Mouse (Mus musculus) C2C12 (cell line): ENCODE measurements at regions not wholly inside any gene's neighbourhood (a gene's known extent, or its start where the extent isn't known, plus 50 kb on each side); places are given as distances from the start of the nearest gene placed in this dataset.

Experiments
- H3K27me3 ChIP-seq: one replicate; pipeline ENCODE4 v1.6.1; 2011; ENCODE audit not compliant: control insufficient read depth, insufficient read depth, insufficient read length
- H3K36me3 ChIP-seq: one replicate; pipeline ENCODE4 v1.6.1; 2011; ENCODE audit not compliant: control insufficient read depth, insufficient read depth
- H3K4me3 ChIP-seq: one replicate; pipeline ENCODE4 v1.5.1; 2011; ENCODE audit warnings: mild to moderate bottlenecking, control low read depth; ENCODE audit not compliant: poor library complexity, insufficient read depth, severe bottlenecking
- H3K79me2 ChIP-seq: one replicate; pipeline ENCODE4 v1.6.1; 2011; ENCODE audit not compliant: control insufficient read depth, insufficient read depth
- H3K79me3 ChIP-seq: one replicate; pipeline ENCODE4 v1.6.1; 2011; ENCODE audit warnings: low read depth, control low read depth
- H3ac ChIP-seq: one replicate; pipeline ENCODE3; 2011; ENCODE audit warnings: low read depth; ENCODE audit not compliant: control insufficient read depth, insufficient read length
- CEBPB ChIP-seq: IDR thresholded peaks from one replicate; pipeline ENCODE4 v1.6.1; 2011; ENCODE audit warnings: low read depth, mild to moderate bottlenecking, control low read depth, moderate library complexity
- CTCF ChIP-seq: IDR thresholded peaks from one replicate; pipeline ENCODE4 v1.5.1; 2011; ENCODE audit not compliant: control insufficient read depth, insufficient read depth, insufficient read length
- FOSL1 ChIP-seq: IDR thresholded peaks from one replicate; pipeline ENCODE4 v1.8.0; 2011; ENCODE audit warnings: mild to moderate bottlenecking, low read length; ENCODE audit not compliant: poor library complexity, insufficient read depth, severe bottlenecking
- MAX ChIP-seq: IDR thresholded peaks from one replicate; pipeline ENCODE4 v1.6.1; 2011; ENCODE audit warnings: mild to moderate bottlenecking, control low read depth
- MYOD1 ChIP-seq: IDR thresholded peaks from one replicate; pipeline ENCODE4 v1.6.1; 2011; ENCODE audit warnings: low read depth; ENCODE audit not compliant: control insufficient read depth, insufficient read length
- MYOG ChIP-seq: IDR thresholded peaks from one replicate; pipeline ENCODE4 v1.6.1; 2011; ENCODE audit not compliant: control insufficient read depth, insufficient read length; ENCODE audit errors: extremely low read depth
- USF1 ChIP-seq: IDR thresholded peaks from one replicate; pipeline ENCODE4 v1.6.1; 2011; ENCODE audit warnings: low read depth, mild to moderate bottlenecking, control low read depth, moderate library complexity

DNA sequence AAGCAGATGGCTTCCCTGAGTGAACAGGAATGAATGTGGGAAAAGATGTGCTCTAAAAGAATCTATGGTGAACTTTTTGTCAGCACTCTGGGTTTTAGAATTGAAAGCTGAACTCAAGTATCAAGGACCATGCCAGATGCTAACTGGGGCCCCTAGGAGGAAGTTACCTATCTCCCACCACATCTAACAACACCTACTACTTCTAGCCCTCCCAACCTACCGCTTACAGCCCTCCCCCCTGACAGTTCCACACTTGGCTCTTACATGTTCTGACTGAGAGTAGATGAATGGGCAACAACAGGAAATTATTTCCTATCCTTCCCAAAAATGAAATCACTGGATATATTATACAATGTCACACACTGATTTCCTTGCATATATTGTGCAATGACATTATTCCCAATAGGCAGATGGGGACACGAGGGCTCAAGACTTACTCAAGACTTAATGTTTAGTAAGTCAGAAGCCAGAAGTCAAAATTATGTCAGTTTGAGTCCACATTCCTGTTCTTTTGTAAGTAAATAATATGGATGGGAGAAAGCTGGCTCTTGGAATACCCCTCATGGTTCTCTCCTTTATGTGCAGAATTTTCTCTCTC lies 506.1 kb upstream of the A1bg start:
- Histone ChIP-seq H3K79me3 (no peaks in the 10 kb centered on the region), H3K79me2 (no peaks in the 10 kb centered on the region), H3K4me3 (no peak overlapping the region), H3K27me3 (no peaks in the 10 kb centered on the region), H3ac (no peak overlapping the region), H3K36me3 (no peaks in the 10 kb centered on the region)
- TF ChIP-seq FOSL1 (no peak), MYOG (no peak), CTCF (no peak), USF1 (no peak), CEBPB (no peak), MYOD1 (no peak), MAX (no peak)

DNA sequence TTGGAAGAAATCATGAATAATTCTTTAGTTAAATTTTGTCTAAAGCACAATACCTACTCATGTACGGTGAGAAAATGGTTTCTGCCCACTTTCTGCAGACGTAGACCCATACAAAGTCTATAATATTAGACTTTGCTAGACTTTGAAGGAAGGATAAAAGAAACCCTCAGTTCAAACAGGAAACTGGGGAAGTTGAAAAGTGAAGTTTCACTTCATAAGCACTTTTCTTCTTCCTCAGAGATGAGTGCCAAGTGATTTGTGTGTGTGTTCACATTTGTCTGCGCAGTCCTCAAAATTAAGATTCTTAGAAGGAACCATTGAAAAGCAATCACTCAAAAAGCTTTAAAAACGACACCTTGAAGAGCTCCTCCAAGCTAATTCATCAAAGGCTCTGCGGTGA lies 500.2 kb upstream of the A1bg start:
- Histone ChIP-seq H3K79me3 (no peaks in the 10 kb centered on the region), H3K4me3 (no peak overlapping the region), H3K27me3 (no peaks in the 10 kb centered on the region), H3K36me3 (no peaks in the 10 kb centered on the region), H3K79me2 (no peaks in the 10 kb centered on the region), H3ac (no peak overlapping the region)
- TF ChIP-seq MYOD1 = no peak
- no peak for TF ChIP-seq MAX
- no peak for TF ChIP-seq MYOG
- no peak for TF ChIP-seq USF1

DNA sequence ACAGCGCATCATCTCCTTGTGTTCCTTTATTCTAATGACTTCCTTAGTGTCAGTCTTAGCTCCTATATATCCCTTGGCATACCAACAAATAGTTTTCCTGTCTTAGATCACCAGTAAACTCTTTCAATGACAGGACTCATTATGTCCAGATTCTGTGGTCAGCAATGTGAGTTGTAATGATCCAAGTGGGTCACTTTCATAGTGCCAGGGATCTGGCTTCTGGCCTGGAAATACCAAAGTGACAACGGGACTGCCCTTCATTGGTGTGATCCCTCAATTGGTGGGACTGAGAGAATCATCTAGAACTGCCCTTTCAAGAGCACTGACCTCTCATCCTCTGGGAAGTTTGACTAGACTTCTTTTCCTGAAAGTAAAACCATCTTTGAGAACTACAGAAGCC lies 494.7 kb upstream of the A1bg start:
- TF ChIP-seq MYOG (no peak), FOSL1 (no peak), CTCF (no peak), MYOD1 (no peak)
- H3K27me3 ChIP-seq = no peaks in the 10 kb centered on the region
- H3K79me2 ChIP-seq = no peaks in the 10 kb centered on the region
- no peak overlapping the region for H3K4me3 ChIP-seq
- H3ac ChIP-seq = no peak overlapping the region
- no peaks in the 10 kb centered on the region for H3K79me3 ChIP-seq
- no peaks in the 10 kb centered on the region for H3K36me3 ChIP-seq

DNA sequence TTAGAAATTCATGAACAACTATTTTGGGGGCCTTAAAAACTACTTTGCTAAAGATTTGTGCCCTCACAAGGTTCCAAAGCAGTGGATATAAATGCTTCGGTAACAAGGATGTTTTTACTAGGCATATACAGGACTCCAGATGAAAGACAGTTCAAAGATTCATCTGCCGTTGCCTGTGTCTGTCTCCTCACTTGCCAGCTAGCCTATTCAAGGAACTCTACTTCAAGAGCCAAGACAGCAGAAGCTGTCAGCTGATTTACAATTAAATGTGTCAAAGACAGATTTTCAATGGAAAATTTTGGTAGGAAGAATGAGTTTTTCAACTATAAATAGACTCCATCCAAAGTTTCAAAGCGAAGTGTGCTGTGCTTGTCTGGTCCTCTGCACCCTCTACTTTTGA lies 494.0 kb upstream of the A1bg start:
- H3ac ChIP-seq = no peak overlapping the region
- H3K4me3 ChIP-seq = no peak overlapping the region
- no peaks in the 10 kb centered on the region for H3K36me3 ChIP-seq
- no peaks in the 10 kb centered on the region for H3K79me2 ChIP-seq
- TF ChIP-seq MAX = no peak
- TF ChIP-seq FOSL1 = no peak
- TF ChIP-seq MYOG = no peak
- TF ChIP-seq MYOD1 = no peak
- no peak for TF ChIP-seq CTCF
- TF ChIP-seq CEBPB = no peak
- no peak for TF ChIP-seq USF1
- no peaks in the 10 kb centered on the region for H3K27me3 ChIP-seq
- H3K79me3 ChIP-seq = no peaks in the 10 kb centered on the region

DNA sequence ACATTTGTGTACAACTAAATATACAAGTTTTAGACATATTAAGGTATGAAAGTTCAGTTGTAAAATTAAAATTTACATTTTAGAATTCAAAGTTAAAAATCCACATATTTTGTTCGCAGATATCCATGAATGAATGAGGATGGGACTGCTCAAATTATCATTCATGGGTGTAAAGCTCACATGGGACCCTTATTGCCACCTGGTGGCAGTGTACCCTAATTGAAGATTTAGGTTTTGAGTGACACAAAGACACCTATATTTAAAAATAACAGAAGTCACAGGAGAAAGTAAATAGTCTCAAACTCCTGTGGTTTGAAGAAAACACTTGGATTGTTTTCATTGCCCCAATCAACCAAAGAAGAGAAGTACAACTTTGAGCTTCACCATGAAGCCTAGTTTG lies 492.8 kb upstream of the A1bg start:
- Histone ChIP-seq H3K4me3 (no peak overlapping the region), H3K27me3 (no peaks in the 10 kb centered on the region), H3K36me3 (no peaks in the 10 kb centered on the region), H3K79me2 (no peaks in the 10 kb centered on the region), H3ac (no peak overlapping the region), H3K79me3 (no peaks in the 10 kb centered on the region)
- no peak for TF ChIP-seq MYOG
- TF ChIP-seq CEBPB = no peak
- TF ChIP-seq FOSL1 = no peak
- TF ChIP-seq MYOD1 = no peak
- no peak for TF ChIP-seq MAX
- no peak for TF ChIP-seq CTCF
- no peak for TF ChIP-seq USF1

DNA sequence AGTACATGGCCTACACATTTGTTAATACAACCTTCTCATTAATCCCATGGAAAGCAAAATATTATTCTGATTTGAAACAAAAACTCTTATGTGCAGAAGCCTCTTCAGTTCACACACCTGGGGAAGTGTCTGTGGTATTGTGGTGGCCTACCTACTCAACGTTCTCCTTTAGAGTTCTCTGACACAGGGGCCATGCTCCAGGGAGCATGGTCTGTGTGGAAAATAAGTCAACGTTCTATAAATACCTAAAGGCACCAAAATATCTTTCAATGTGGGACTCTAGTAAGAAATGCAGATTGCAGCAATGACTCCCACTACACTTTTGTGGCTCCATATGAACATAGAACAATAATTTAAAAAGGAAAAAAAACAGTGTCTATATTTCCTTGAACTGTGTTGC lies 489.0 kb upstream of the A1bg start:
- no peaks in the 10 kb centered on the region for H3K36me3 ChIP-seq
- no peaks in the 10 kb centered on the region for H3K27me3 ChIP-seq
- TF ChIP-seq MAX = no peak
- TF ChIP-seq CEBPB = no peak
- no peak for TF ChIP-seq CTCF
- no peak for TF ChIP-seq MYOD1
- TF ChIP-seq FOSL1 = no peak
- no peak for TF ChIP-seq USF1
- H3ac ChIP-seq = no peak overlapping the region
- H3K4me3 ChIP-seq = no peak overlapping the region
- H3K79me2 ChIP-seq = no peaks in the 10 kb centered on the region
- H3K79me3 ChIP-seq = no peaks in the 10 kb centered on the region
